Mouse (Mus musculus) brain, embryonic 18.5 days (tissue): ENCODE measurements at regions not wholly inside any gene's neighbourhood (a gene's known extent, or its start where the extent isn't known, plus 50 kb on each side); places are given as distances from the start of the nearest gene placed in this dataset.

ENCODE experiments used
- DNase-seq: peaks from one replicate; pipeline ENCODE4 v3.0.0-alpha.2; 2012; ENCODE audit warnings: low read depth, low spot score

- DNase-seq, result no peak
Observed at GRCm38 (mm10) chr6:16575875-16576274, 322.4 kb downstream of the Tfec start.

- no peak for DNase-seq
Observed at GRCm38 (mm10) chr6:16572828-16573227, 325.4 kb downstream of the Tfec start.

- no peak for DNase-seq
Observed at GRCm38 (mm10) chr6:16551945-16552673, 346.1 kb downstream of the Tfec start.

GRCm38 (mm10) chr6:16551131-16551530 is 347.1 kb downstream of the Tfec start:
- DNase-seq, result no peak

- peak; percentile 54 for DNase-seq
Observed at GRCm38 (mm10) chr6:16550445-16550844, 347.8 kb downstream of the Tfec start.

- DNase-seq, result no peak
Observed at GRCm38 (mm10) chr6:16514054-16514453, 384.2 kb downstream of the Tfec start.

- no peak for DNase-seq
Observed at GRCm38 (mm10) chr6:16513541-16513940, 384.7 kb downstream of the Tfec start.

GRCm38 (mm10) chr6:16503836-16504235 is 394.4 kb downstream of the Tfec start:
- DNase-seq, result no peak

- DNase-seq, result peak; percentile 50
Observed at GRCm38 (mm10) chr6:16487015-16487630, 411.1 kb downstream of the Tfec start.

- no peak for DNase-seq
Observed at GRCm38 (mm10) chr6:16483295-16483694, 414.9 kb downstream of the Tfec start.

- no peak for DNase-seq
Observed at GRCm38 (mm10) chr6:16468693-16469375, 429.4 kb downstream of the Tfec start.

GRCm38 (mm10) chr6:16458279-16458678 is 440.0 kb downstream of the Tfec start:
- peak; percentile 55 for DNase-seq
